Mouse (Mus musculus) natural killer cell, adult 2 months (primary cell): ENCODE data around the gene Nalcn.

Experiments used
- DNase-seq, 2 experiments: peaks; one replicate each; pipeline ENCODE4 v3.0.0; 2022; ENCODE audit warnings: low spot score in 2 of 2

Nalcn gene

DNA sequence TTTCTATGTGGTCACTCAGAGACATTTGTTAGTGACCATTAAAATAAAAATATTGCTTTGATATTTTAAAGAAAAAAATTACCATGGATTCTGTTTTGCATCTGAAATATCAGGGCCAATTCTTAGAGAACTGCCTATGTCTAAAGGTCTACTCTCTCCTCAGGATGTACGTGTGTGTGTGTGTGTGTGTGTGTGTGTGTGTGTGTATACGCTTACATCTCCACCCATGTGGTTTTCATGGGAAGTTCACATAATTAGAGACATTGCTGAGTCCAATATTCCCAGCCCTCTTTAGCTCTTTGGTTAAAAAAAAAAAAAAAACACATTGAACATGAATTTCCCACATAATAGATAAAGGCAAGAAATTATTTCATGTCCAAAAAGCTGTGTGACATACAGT, 114.0 kb downstream of the Nalcn start:
- DNase-seq: no peak

DNA sequence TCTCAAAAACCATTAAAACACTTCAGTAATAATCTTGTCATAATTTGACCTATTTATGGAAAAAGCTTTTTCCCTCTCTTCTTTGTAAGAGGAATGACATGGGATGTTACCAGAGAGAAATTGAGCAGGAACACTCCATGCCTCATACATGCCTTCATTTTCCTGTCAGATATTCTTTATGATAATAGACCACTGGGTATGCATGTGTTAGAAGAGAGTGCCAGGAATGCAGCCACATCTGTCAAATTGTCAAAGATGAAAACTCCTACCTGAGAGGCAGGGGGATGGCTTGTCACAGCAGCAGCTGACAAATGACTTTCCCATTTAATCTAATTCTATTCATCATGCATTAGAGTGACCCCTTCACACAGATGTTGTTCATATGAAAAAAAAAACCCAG, 131.4 kb downstream of the Nalcn start:
- DNase-seq: no peak

DNA sequence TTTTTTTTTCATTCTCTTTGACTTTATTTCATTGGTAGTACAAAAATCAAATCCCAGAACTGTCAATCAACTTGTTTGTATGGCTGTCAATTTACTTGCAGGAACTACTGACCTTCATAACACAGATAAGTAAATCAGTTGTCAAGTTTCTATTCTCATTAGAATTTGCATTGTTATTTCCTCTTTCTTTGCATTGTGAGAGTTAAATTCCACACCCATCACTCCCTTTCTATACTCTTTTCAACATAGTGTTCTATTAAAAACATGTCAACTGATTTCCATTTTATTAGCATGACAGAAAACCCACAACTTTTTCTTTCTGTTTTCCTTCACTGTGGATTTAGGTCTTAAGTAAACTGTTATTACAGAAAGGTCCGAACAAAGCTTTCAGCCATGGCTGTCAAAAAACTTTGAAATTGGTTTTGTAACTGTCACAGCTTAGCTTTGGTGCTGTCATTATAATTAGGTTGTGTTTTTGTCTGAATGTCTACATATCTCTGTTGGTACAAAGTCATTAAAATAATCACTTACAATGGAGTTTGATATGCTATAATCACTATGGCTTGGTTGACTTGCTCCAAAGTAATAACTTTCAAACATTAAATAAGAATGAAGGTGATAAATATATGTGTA, 138.3 kb downstream of the Nalcn start:
- no peak for DNase-seq

DNA sequence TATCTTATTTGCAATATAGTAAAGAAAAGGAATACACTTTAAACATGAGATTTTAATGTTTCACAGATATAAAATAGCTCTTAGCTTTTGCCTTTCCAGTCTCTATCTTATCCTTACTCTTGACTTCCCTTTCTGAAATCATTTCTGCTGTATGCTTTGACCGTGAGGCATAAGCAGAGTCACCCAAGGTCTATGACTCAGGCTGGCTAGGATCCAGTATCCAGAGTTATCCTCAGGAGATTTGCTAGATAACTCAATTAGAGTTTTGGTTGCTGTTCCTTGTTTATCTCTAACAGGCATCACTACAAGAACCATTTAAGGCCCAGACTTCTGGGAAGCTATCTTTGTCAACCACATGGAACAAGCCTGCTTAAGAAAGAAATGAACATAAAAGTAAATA, 164.9 kb downstream of the Nalcn start:
- no peak for DNase-seq

DNA sequence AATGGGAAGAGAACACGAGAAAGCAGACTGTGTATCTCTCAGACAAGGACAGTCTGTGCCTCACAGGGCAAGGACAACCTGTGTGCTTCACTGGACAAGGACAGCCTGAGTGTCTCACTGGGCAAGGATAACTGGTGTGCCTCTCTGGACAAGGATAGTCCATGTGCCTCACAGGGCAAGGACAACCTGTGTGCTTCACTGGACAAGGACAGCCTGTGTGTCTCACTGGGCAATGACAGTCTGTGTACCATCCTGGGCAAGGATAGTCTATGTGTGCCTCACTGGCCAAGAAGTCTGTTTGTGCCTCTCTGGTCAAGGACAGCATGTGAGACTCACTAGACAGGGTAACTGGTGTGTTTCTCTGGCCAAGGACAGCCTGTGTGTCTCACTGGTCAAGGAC, 180.9 kb downstream of the Nalcn start:
- DNase-seq: no peak

DNA sequence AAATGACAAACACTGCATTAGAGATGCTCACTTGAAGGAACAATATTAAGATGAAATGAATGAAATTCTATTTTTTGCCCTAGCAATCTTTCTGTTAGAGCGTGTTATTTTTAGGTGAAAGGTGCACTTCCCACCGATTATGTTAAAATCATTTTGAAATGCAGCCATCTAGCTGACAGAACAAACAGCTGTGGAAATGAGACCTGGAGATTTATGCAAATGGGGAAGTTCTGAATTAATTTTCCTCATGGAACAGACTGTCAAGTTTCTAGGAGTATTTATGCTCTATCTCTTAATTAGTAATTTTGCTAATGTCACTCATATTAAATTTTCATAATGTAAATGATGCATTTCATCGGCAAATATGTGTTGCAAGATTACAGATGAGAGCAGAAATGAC, 191.4 kb downstream of the Nalcn start:
- DNase-seq: no peak

DNA sequence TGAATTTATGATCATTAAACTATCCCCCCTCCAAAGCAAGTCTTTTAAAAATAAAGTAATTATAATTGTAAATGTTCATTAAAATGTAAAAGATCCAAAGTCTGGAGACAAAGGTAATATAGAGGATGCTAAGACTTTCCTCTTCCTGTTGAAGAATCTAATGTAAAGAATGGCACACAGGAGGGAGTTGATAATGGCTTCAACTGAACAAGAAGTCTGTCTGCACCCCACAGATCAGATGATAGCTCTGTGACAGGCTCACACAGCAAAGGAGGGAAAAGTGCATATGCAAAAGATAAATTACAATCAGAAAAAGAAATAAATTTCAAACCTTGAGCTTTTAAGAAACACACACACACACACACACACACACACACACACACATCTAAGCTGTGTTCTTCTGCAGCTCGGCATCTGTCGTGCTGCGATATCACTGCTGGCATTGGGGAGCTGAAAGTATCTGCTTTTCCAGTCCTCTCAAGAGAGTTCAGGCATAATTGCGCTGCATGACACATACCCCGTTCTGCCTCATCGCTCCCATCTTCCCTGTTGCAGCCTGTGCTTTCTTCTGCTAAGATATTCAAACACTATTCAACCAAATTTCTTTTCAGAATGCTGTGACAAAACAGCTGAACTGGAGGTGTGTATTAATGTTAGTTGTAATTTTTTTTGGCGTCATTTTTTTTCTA, 250.6 kb downstream of the Nalcn start:
- no peak for DNase-seq

DNA sequence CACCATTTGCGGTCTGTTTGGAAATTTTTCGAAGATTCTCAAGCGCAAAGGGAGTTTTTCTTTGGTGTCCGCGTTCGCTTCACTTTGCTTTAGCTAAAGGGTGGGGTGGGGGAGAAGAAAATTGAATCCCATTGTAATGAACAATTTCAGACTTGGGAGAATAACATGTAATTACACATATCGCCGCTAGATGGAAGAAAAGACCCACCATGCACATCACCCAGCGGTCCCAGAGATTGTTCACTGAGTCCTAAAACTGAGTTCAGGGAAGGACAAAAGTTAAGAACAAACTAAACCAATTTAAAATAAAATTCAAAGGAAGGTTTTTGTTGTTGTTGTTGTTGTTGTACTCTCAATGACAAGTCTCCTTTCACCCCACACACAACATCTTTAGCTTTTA, 255.4 kb downstream of the Nalcn start:
- no peak for DNase-seq

DNA sequence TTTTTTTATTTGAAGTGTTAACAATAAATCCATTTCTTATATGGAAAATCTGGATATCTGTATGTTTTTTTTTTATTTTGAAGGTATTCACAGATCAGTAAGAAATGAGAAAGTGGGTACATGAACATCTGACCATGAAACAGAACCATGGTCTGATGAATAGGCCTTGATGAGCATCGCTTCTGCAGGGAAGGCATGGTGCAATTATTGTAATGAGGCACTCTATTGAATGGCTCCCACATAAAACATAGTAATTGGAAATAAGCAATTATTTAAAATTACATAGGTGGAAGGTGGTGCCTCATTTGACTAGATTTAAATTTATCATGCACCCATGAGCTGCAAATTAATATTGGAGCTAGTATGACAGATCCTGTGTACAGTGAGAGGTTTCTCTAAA, 267.3 kb downstream of the Nalcn start:
- no peak for DNase-seq

DNA sequence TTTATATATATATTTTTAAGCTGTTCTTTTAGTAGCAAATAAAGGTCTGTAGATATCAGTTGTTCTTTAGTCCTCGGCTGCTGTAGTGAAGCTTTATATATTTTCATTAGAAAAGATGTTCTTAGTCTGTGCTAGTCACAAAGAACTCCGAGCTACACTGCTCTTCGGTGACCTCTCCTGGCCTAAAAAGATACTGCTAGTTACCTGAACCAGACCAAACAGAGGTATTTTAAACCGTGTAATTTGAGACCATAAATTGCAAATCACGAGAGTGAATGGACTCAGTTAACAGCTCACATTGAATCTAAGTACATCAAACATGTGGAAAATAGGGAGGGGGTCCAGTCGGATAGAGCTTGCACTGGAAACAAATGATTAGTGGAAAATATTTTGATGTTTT, 274.0 kb downstream of the Nalcn start:
- DNase-seq: no peak

DNA sequence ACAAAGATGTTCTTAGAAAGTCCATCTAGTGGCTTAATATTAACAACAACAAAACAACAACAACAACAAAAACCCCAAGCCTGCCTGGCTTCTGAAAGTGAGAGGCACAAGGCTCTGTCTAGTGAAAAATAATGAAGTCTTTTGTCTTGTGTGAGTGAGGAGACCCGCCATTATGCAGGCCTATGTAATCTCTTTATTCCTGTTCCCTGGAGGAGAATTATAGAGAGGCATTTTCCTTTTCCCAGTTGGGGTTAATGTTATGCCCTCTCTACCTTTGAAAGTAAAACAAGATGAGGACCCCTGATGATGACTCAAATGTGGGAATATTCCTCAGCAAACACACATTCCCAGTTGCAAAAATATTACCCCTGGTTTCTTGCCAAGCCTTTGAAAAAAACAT, 295.1 kb downstream of the Nalcn start:
- no peak for DNase-seq

DNA sequence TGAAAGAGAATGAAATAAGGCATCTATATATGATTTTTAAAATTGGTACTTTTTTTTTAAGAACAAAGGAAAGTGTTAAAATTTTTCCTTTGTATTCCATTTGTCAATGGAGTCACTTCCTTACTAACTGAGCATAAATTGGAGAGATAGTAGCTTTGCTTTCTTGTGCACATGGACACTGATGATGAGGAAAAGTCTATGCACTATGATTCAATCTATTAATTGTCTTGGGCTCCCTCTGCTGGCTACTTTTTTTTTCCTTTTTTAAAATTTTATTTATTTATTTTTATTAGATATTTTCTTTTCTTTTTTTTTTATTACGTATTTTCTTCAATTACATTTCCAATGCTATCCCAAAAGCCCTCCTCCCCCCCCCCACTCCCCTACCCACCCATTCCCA, 312.6 kb downstream of the Nalcn start:
- no peak for DNase-seq

DNA sequence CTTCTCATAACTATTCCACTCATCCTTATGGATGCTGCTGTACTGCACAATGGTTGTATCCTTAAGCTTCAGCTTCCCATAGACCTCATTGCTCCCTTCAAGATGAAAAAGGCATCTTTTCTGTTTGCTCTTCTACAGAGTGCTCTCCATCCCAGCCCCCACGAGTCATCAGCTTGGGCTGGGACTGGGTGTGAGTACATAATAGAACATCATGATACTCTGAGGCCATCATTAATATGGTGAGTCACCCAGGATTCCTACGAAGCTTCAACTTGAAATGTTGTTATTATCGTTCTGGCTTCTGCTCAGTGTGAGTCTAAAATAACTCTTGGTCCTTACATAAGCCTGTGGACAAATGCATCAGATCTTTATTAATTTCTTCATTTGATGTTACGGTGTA, 314.6 kb downstream of the Nalcn start:
- DNase-seq: no peak

DNA sequence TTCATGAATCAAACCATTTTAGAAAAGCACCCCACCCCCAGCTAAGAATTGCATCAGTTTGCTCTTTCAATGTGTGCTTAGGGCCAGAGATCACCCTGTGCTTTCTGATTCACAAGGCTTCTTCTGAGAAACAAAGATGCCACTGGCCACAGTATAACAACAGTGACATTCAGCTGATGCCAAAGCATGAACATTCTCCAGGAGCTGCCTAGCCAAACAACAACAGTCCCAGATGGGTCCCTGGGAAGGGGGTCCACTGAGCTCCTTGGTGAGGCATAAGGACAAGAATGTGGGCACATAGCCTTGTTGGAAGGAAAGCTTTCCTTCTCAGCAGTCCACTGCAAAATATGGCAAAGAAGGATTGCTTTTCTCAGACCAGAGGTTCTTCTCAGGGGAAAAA, 330.9 kb downstream of the Nalcn start:
- DNase-seq: no peak

DNA sequence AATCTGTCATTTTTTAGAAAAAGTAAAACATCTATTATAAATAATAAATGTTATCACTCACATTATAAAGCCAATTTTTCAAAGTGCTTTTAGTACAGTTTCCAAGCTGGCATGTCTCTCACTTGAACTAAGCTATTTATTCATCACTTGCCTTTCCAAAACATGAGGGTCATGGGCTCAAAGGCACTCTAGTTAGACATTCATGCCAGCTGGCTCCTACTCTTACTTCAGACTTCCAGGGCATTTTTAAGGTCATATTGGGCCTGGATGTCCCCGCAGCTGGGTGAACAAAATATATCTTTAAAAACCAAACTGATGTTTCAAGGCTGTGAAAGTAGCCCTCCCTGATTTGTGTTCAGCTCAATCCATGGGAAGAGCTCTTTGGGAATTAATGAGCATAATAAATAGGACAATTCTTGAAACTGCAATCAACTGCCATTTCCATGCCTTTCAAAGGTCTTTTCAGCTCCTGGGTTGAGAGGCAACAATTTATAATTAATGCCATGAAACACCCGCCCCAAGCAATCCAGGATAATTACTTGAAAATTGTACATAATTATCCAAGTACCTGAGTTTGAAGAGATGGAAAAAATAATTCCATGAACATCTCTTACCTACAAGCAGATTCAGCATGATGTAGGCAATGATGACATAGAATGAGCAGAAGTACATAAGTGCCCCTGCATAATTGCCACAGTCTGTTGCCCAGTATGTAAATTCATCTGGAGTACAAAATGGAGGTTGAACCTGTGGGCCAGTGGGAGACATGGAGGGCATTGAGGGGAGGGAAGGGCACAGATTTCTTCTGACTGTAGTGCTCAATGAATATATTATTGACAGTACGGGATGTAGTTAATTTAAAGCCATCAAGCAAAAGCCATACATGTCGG, 335.6 kb downstream of the Nalcn start:
- DNase-seq: no peak

DNA sequence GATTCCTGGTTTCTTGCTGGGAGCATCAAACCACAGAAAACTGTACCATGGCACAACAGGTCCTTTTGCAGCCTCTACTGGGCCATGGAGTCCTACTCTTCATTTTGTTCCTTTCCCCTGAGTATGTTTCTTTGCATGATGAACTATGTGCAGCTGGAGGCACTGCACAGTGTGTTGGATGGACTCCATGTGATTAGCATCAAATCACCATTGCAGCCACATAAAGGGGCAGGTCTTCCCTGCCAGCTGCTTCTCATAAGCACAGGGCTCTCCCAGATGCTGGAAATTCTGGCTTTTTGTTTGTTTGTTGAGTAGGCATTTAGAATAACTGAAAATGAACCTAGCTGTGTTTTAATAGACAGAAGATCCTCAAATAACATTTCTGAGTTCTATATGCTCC, 344.8 kb downstream of the Nalcn start:
- DNase-seq: no peak

DNA sequence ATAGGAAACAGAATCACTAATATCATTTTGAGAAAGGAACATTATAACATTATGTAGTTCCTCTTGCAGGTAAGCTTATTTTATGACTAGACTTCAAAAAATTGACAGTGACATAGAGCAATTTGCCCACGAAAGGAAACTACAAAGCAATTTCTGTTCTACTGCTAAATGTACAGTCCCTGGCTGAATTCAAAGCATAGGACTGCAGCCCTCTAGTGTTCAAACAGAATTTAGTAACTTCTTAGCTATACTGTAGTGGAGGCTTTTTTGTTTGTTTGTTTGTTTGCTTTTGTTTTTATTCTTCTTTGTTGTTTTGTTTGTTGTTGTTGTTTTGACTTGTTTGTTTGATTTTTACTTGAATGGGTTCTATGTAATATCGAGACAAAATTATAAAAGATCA, 354.8 kb downstream of the Nalcn start:
- DNase-seq: no peak

DNA sequence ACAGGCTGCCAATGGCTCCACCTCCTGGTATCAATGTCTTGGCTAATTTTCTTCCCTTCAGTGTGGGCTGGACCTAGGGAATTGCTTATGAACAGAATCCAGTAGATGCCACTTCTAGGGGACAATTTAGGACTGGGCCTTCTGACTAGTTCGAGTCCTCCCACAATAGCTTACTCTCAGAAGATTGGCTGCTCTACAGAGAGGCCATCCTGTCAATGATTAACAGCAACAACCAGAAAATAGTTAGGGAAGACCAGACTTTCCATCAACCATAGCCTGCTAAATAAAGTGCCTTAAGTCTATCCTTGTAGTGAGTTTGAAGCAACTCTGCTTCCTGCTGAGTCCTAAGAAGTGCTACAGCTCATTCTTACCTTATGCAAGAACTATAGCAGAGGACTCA, 386.2 kb downstream of the Nalcn start:
- no peak for DNase-seq

DNA sequence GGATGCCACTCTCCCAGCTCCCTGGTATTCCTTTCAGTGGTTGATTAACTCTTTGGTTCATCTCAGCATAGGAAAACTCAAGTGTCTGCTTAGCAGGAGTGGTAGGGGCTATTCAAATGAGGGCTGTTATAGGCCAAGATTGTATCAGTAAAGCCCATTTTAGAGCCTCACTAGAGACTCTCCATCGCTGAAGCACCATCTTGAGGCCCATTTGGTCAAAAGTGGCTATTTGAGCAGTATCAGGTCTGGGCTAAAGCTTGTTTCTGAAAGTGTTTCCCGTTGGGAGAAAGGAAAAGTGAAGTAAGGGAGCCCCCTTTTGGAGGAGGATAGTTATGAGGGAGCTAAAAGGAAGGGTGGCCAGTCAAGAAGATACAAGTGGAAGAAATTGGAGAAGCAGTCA, 387.0 kb downstream of the Nalcn start:
- no peak for DNase-seq

DNA sequence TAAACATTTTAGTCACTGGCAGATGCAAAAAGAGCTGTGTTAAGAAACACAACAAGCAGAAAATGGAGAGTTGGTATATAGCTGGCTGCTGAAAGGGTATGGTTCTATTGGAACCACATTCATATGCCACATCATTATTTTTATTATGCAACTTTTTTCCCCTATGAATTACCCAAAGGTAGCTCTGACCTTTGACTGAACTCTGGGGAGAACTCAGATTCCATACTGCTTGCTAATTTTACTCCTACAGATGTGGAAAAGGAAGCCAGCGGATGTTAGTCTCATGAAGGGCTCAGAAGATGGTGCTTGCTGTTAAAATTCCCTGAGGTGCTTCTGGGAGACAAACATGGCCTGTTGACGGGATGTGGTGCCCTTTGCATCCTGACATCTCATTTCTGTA, 389.9 kb downstream of the Nalcn start:
- DNase-seq: no peak

DNA sequence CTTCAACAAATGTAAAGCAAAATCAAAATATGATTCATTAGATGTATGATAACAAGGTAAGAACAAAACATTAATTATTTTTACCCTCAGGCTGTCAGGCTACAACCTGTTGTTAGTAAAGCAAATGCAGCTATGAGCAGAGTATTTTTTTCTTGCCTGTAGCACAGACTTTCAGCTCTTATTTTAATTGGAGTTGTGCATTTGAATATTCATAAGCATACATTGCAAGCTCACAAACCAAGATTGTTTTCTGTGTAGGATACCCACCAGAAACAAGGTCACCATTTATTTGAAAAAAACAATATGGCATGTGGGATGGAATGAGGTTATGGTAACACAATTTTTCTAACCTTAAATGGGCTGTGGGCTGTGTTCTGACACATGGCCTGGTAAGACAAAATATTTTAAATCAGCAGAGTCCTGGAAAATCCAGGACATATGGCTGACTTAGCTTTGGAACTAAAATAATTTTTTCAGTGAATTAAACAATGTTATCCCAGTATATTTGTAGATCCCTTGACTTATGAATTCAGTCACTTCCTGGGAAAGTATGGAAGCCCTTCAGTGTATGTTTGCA, 394.2 kb downstream of the Nalcn start:
- no peak for DNase-seq
